Mouse (Mus musculus) spleen, embryonic (tissue): ENCODE results near the gene F2rl3.

Source experiments
- CTCF ChIA-PET: fragments of 350-600 bp; sonication (Branson Sonifier 250); formaldehyde crosslinking; loops from one replicate; lab custom pipeline; 2022; lab: Charles Lee

Gene F2rl3

GRCm38 (mm10) chr8:72765696-72766095, 4.0 kb downstream of the F2rl3 start:
- CTCF ChIA-PET: no interaction called here

GRCm38 (mm10) chr8:72766777-72767176, 5.1 kb downstream of the F2rl3 start:
- CTCF ChIA-PET: no interaction called here

- CTCF ChIA-PET: no interaction called here
Observed at GRCm38 (mm10) chr8:72777797-72778196, 16.1 kb downstream of the F2rl3 start.

GRCm38 (mm10) chr8:72780644-72781043, 19.0 kb downstream of the F2rl3 start:
- CTCF ChIA-PET: no interaction called here

- CTCF ChIA-PET: no interaction called here
Observed at GRCm38 (mm10) chr8:72801583-72801982, 39.9 kb downstream of the F2rl3 start.

- CTCF ChIA-PET: no interaction called here
Observed at GRCm38 (mm10) chr8:72812690-72813089, 51.0 kb downstream of the F2rl3 start.
